Mouse (Mus musculus): ENCODE results near the gene Gm10037.
"Not testable (repeated sequence)": the region's sequence is repeated elsewhere in the genome, so short reads cannot be mapped to it uniquely, and the experiment has no call there.

Gm10037 gene

GRCm38 (mm10) chr13:67830911-67831336 is at the start of gene Gm10037:
Gm10037 (plus strand) TSS chr13:67831106.
- DNase-seq, result peak; percentile 62 to 69

DNA sequence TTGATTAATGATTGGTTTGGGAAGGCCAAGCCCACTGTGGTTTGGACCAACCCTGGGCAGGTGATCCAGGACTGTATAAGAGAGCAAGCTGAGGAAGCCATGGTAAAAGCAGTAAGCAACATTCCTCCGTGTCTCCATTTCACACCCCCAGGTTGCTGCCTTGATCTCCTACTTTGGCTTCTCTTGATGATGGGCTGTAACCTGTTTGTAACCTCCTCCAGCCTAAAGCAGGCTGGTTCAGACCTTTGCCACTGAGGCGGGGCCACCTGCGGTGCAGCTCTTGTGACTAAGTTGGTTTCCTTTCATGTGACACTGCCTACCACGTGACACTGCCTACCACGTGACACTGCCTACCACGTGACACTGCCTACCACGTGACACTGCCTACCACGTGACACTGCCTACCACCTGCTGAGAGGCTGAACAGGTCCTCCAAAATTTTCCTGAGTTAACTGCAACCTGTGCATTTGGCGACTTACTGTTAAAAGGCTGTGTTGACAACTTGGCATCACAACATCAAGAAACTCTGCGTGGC is 38.9 kb upstream of the Gm10037 start:
- no peak for DNase-seq

GRCm38 (mm10) chr13:67798618-67799017 is 32.3 kb upstream of the Gm10037 start:
- DNase-seq, result no peak

GRCm38 (mm10) chr13:67799151-67799550 is 31.8 kb upstream of the Gm10037 start:
- DNase-seq, result not testable (repeated sequence)

DNA sequence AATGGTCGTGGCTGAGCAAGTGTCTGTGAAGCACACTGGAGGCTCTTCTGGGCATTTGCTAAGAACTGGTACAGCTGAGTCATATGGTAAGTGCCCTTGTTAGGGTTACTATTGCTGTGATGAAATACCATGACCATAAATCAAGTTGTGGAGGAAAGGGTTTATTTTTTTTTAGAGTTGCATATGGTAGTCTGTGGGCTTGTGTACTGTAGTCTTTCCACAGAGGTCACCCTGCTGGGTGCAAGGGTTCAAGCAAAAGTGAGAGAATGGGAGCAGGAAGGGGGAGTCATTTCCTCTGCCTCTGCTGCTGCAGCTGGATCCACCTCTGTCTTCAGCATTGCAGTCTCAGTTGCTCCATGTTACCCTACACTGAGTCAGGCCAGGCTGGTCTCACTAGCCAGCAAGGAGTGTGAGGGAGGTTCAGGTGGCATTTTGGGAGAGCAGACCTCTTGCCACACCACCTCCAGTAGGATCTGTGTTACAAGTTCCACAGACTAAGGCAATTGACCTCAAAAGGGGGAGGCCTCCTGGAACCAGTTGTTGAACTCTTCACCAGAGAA is 19.2 kb upstream of the Gm10037 start:
- DNase-seq, result no peak

DNA sequence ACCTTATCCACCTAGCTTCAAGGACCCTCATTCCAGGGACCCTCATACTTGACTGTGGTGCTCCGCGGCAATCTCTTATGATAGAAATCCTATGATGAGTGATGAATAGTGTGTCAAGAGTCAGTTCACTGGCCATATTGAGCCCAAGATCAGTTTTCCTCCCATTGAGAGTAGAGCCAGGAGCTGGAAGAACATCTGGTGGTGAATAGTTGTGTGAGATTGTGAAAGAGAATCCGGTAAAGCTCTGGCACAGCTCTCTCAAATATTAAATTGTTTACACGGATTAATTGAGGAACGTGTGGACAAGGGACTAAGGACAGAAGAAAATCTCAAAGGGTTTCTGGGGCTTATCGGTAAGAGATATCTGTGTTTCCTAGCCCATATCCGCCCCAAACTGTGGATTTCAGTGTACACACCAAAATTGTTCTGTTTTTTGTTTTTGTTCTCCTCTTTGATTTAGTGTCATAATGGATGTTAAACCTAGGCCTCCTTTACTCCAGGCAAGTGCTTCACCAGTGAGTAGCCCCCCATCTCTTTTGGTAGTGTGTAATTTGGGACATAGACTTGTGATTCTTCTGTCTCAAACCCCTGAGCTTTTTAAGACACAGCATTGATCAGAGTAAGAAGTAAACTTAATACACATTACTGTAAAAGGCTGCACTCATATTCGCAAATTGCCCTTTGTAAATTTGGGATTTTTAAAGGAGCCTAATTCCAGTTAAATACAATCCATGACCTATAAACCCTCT is 17.8 kb upstream of the Gm10037 start:
- DNase-seq, result no peak

- DNase-seq, result peak; percentile 76 to 88
Observed at GRCm38 (mm10) chr13:67813710-67814660, 16.9 kb upstream of the Gm10037 start, which contains the start of gene Zfp273. Zfp273 (plus strand) TSS chr13:67813740.

DNA sequence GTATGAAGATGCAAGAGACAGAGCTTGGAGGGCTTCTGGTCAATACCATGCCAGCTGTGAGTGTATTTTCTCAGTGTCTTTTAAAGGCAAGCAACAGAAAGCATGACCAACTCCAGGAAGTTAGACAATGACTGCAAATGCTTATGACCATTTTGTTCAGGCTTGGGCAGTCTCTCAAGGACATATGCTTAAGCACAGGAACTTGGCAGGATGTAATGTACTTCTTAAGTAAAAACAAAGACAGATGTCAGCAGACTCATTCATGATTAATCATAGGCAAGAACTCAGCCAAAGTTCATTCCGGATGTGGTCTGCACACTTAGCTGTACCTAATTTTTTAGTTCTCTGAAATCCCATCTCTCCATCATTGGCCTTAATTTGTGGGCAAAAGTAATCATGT is 12.3 kb upstream of the Gm10037 start:
- DNase-seq, result no peak

DNA sequence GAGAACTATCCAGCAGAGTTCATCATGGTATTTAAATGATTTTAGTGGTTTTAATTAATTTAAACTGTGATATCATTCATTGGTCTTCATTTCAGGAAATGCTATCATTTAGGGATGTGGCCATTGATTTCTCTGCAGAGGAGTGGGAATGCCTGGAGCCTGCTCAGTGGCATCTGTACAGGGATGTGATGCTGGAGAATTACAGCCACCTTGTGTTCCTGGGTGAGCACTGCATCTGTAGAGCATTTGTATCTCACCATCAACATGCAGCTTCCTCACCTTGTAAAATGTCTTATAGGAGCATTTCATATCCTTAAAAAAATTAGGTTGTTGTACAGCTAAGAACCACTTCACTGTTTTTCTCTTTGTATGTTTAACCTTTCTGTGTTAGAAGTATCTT is 2.2 kb downstream of the Gm10037 start:
- DNase-seq, result not testable (repeated sequence)

DNA sequence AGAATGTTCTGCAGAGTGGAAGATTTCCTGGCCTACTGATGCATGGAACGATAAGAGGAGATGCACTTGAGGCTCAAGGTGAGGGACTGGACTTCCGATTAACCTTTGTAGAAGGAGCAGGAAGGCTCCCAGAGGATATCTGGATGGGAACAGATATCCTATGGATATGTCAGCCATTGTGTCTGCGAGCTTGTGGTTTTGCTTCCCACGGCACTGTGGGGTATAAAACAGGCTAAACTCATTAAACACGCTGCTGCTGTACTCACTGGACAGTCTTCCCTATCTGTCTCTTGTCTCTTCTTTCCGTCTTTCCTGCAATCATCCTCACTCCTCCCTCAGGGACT is 12.8 kb downstream of the Gm10037 start:
- no peak for DNase-seq

DNA sequence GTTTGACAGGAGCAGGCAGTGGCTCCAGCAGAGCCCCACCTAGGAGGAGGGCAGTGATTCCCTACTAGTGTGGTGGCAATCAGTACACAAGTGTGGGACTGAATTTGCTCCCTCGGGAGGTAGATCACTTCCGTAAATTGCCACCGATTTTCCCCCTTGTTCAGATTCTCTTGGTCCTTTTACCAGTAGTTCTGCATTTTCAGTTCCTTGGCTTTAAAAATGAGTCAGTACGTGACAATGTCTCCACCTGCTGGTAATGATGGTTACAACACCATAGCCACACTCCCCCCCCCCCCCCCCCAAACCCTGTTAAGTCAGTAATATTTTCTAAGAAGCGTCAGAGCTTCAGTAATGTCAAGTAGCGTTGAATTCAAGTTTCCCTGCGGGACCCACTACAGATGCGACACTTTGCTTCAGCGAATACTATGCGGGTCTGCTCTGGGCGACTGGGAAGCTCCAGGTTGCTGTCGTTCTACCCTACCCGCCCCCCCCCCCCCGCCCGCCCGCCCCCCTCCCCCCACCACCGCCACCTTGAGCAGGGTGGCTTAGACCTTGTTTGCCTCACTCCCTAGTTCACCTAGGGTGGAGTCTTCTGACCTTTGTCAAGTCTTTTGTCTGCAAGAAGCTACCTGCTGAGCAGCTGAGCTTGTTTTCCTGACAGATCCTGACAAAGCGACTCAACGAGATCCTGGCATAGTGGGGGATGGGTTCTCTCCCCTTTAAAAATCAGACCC is 13.4 kb downstream of the Gm10037 start:
- peak; percentile 40 to 73 for DNase-seq

GRCm38 (mm10) chr13:67844853-67845194 is 13.9 kb downstream of the Gm10037 start:
- DNase-seq, result no peak

GRCm38 (mm10) chr13:67850361-67850760 is 19.5 kb downstream of the Gm10037 start:
- no peak for DNase-seq

DNA sequence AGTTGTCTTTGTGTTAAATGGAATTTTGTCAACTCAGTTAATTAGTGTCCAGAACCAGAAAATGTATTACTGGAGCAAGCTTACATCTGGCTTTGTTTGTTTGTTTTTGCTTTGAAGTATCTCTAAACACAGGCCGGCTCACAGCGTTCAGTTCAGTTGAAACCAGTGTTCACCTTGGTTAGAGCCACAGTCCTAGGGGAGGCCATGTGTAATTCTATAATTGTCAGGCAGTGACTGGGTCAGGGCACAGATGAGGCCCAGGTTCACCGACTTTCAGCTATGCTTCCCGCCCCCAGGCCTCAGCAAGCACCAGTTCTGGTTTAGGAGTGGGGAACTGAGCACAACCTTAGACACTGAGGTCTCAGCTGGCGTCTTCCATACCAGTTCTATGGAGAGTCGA is 22.2 kb downstream of the Gm10037 start:
- DNase-seq, result no peak

- no peak for DNase-seq
Observed at GRCm38 (mm10) chr13:67853983-67854382, 23.1 kb downstream of the Gm10037 start.

- no peak for DNase-seq
Observed at GRCm38 (mm10) chr13:67857317-67857716, 26.4 kb downstream of the Gm10037 start.

GRCm38 (mm10) chr13:67862508-67862907 is 31.6 kb downstream of the Gm10037 start:
- DNase-seq, result no peak

DNA sequence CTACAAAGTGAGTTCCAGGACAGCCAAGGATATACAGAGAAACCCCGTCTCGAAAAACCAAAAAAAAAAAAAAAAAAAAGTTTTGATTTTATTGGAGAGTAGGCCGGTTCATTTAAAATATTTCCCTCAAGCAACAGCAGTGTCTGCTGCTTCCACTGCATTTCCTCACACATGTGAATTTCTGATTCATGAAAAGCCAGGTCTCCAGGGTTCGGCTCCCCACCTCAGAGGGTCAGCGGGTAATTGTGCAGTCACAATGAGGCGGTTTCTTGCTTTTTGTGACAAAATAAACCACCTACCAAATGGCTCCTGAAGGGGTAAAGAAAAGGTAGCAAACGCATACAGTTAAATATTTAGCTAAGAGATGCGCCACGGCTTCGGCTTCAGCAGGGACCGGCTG is 32.1 kb downstream of the Gm10037 start, which contains the start of gene BC048507:
BC048507 (plus strand) TSS at position 301 of the 400 bp plus-strand sequence.
- no peak for DNase-seq

- no peak for DNase-seq
Observed at GRCm38 (mm10) chr13:67864764-67865350, 34.0 kb downstream of the Gm10037 start.

- peak in 1 of 2 experiments; percentile 26 for DNase-seq
Observed at GRCm38 (mm10) chr13:67867899-67868298, 37.0 kb downstream of the Gm10037 start.

DNA sequence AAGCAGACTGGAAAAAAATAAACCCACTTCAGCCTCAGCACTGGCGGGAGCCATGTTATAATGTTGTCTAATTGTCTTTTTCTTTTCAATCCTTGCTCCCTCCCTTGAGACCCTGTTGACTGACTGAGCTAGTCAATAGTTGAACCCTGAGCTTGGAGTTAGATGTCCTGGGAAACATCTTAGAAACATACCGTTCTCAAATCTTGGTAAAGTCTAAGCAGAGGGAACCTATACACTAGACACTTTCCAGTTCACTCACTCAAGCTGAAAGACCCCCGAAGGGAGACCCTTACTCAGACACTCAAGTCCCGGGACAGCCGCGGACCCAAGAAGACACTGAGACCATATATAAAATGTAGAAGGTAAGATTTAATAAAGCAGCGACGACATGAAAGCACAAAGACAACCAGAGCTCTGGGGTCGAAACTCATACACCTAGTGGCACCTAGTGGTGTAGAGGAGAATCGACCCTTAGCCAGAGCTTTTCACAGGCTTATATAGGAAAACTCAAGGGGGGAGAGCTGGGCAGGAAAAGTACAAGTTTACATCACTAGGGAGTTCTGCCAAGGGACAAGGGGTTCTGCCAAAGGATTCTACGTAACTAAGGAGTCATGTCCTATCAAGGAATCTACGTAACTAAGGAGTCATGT is 45.3 kb downstream of the Gm10037 start:
- DNase-seq, result not testable (repeated sequence)
